Mouse (Mus musculus): ENCODE results near the gene Set. TPM values are rescaled to one million over a fixed set of nuclear protein-coding genes. Genes with fewer than 3 reads are reported as not detected.

Gene Set
- total and polyA plus RNA-seq, 2 experiments from 2014 or later = 149 to 334 TPM

DNA sequence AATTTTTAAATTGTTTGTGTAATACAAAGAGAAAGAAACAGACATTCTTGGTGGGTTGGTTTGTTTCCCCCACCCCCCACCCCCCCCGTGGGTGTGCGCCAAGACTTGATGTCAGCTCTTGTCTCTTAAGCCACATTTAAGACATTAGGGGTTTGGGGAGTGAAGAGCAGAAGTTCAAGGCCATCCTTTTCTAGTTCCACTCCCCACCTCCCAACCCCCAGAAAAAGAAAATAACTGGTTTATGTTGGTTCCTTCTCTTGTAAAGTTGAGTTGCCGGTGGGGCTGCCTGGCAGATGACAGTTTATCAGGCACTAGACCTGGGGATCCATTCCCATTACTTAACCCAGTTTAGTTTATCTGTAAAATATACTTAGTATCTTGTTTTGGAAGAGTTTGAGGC lies 7.1 kb downstream of the Set start:
- H3K9me3 ChIP-seq (ENCODE audit: low read length) = no peaks in the 10 kb centered on the region
- no peak overlapping the region for H3K9ac ChIP-seq (replicated peaks; ENCODE audit: low read length)
- no peaks in the 10 kb centered on the region for H3K27me3 ChIP-seq (ENCODE audit: insufficient read depth, low read length)
- no peak for DNase-seq (ENCODE audit: low spot score)
- ATAC-seq = no peak
- H3K27ac ChIP-seq = no peak overlapping the region
- peaks cover 3% of the 10 kb centered on the region; the same call in 1 of the 2 replicates for H3K4me1 ChIP-seq (ENCODE audit: insufficient read depth, low read length)
- WGBS = 35% methylated on average over 3 of the region's 3 CpGs
- no peak overlapping the region for H3K4me3 ChIP-seq (ENCODE audit: low read length)
- peaks cover 5% of the 10 kb centered on the region; the same call in 1 of the 2 replicates for H3K36me3 ChIP-seq (ENCODE audit: insufficient read depth, low read length)
- H3K4me2 ChIP-seq (ENCODE audit: low read depth, low read length) = 0 out of 2 replicates have a peak overlapping the region, but pooled peaks have one; percentile 85
- no peak for TF ChIP-seq CTCF (IDR thresholded peaks at IDR 0.05; ENCODE audit: low read depth)

GRCm38 (mm10) chr2:30066046-30066901 lies 9.1 kb downstream of the Set start:
- H3K4me3 ChIP-seq (ENCODE audit: low read length) = peak overlapping the region; percentile 100
- H3K9me3 ChIP-seq (ENCODE audit: low read length) = no peaks in the 10 kb centered on the region
- H3K4me2 ChIP-seq (ENCODE audit: low read depth, low read length) = peak overlapping the region; percentile 76
- under 1% methylated on average over 59 of the region's 101 CpGs for WGBS
- ATAC-seq (peak; percentile 96), DNase-seq (ENCODE audit: low spot score) (peak; percentile 98)
- peaks cover 3% of the 10 kb centered on the region; the same call in 1 of the 2 replicates for H3K4me1 ChIP-seq (ENCODE audit: insufficient read depth, low read length)
- no peaks in the 10 kb centered on the region for H3K27me3 ChIP-seq (ENCODE audit: insufficient read depth, low read length)
- H3K27ac ChIP-seq = peak overlapping the region; percentile 99
- peak overlapping the region; percentile 96 for H3K9ac ChIP-seq (replicated peaks; ENCODE audit: low read length)
- H3K36me3 ChIP-seq (ENCODE audit: insufficient read depth, low read length) = peaks cover 12% of the 10 kb centered on the region; the same call in 1 of the 2 replicates
- no peak for TF ChIP-seq CTCF (IDR thresholded peaks at IDR 0.05; ENCODE audit: low read depth)

DNA sequence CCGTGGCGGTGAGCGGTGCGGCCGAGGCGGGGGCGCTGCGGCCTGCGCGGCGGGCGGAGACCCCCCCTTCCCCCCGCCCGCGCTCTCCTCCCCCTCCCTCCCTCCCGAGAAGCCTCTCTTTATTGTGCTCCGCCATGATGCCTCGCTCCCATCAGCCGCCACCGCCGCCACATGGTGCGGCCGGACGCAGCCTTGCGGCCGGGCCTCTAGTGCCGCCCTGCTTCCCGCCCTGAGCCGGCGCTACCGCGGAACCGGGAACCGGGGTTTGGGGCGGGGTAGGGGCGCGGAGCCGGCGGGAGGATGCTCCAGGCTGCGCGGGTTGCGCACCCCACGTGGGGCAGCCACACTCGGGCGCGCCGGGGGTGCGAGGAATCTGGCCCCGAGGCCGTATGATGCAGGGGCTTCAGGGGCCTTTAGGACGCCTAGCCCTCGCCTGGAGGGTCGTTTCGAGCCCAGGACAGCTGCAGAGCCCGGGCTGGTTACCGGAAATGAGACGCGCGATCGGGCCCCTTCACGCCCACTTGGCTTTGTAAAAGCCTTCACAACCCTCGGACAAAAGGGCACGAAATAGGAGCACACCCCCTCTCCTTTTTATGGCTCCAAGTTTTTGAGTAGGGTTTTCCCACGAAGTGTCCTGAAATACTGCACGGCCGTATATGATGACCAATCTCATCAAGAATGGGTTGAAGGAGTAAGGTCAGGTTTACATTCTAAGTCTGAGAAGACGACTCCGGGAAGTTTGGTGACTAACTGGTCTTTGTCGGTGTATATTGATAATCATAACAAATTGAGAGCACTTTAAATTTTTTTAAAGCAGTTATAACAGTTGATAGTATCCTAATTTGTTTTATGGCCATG lies 10.1 kb downstream of the Set start:
- DNase-seq (ENCODE audit: low spot score) (peak; percentile 71), ATAC-seq (peak; percentile 39; the same call in 1 of the 2 replicates)
- peak overlapping the region; percentile 100 for H3K4me3 ChIP-seq (ENCODE audit: low read length)
- peak overlapping the region; percentile 96 for H3K9ac ChIP-seq (replicated peaks; ENCODE audit: low read length)
- H3K4me1 ChIP-seq (ENCODE audit: insufficient read depth, low read length) = peaks cover 3% of the 10 kb centered on the region; the same call in 1 of the 2 replicates
- H3K36me3 ChIP-seq (ENCODE audit: insufficient read depth, low read length) = peaks cover 12% of the 10 kb centered on the region; the same call in 1 of the 2 replicates
- H3K9me3 ChIP-seq (ENCODE audit: low read length) = no peaks in the 10 kb centered on the region
- peak overlapping the region; percentile 76 for H3K4me2 ChIP-seq (ENCODE audit: low read depth, low read length)
- no peaks in the 10 kb centered on the region for H3K27me3 ChIP-seq (ENCODE audit: insufficient read depth, low read length)
- under 1% methylated on average over 50 of the region's 69 CpGs for WGBS
- no peak for TF ChIP-seq CTCF (IDR thresholded peaks at IDR 0.05; ENCODE audit: low read depth)
- peak overlapping the region; percentile 99 for H3K27ac ChIP-seq

DNA sequence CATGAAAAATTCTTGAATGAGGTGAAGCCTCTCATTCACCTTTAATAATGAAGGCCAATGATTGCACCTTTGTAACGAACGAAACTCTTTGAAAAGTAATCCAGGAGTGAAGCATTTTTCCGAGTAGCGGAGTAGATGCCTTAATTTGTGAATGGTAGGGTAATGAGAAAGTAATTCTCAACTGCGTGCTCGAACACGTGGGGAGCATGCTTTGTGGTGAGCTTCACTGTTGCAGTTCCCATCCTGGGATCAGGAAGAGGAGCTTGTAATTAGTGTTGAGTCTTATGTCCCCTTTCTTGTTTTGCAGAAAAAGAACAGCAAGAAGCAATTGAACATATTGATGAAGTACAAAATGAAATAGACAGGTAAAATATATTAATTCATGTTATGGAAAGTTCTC lies 10.8 kb downstream of the Set start:
- peak overlapping the region; percentile 96; the same call in 1 of the 2 replicates for H3K9ac ChIP-seq (replicated peaks; ENCODE audit: low read length)
- H3K4me2 ChIP-seq (ENCODE audit: low read depth, low read length) = peak overlapping the region; percentile 76
- TF ChIP-seq CTCF (IDR thresholded peaks at IDR 0.05; ENCODE audit: low read depth) = no peak
- peak overlapping the region; percentile 100 for H3K4me3 ChIP-seq (ENCODE audit: low read length)
- H3K9me3 ChIP-seq (ENCODE audit: low read length) = no peaks in the 10 kb centered on the region
- peaks cover 18% of the 10 kb centered on the region; the same call in 1 of the 2 replicates for H3K36me3 ChIP-seq (ENCODE audit: insufficient read depth, low read length)
- H3K27me3 ChIP-seq (ENCODE audit: insufficient read depth, low read length) = no peaks in the 10 kb centered on the region
- no peak for ATAC-seq
- no peak overlapping the region for H3K27ac ChIP-seq
- no peak for DNase-seq (ENCODE audit: low spot score)
- 20% methylated on average over 7 of the region's 7 CpGs for WGBS
- H3K4me1 ChIP-seq (ENCODE audit: insufficient read depth, low read length) = peaks cover 3% of the 10 kb centered on the region; the same call in 1 of the 2 replicates

- Histone ChIP-seq H3K4me3 (ENCODE audit: low read length) (no peak overlapping the region), H3K9ac (replicated peaks; ENCODE audit: low read length) (no peak overlapping the region), H3K9me3 (ENCODE audit: low read length) (no peaks in the 10 kb centered on the region), H3K4me2 (ENCODE audit: low read depth, low read length) (no peak overlapping the region), H3K27me3 (ENCODE audit: insufficient read depth, low read length) (no peaks in the 10 kb centered on the region), H3K4me1 (ENCODE audit: insufficient read depth, low read length) (no peaks in the 10 kb centered on the region), H3K36me3 (ENCODE audit: insufficient read depth, low read length) (peaks cover 19% of the 10 kb centered on the region; the same call in 1 of the 2 replicates), H3K27ac (no peak overlapping the region)
- TF ChIP-seq CTCF (IDR thresholded peaks at IDR 0.05; ENCODE audit: low read depth) = no peak
- ATAC-seq (no peak), DNase-seq (ENCODE audit: low spot score) (no peak)
- WGBS = 77% methylated on average over 7 of the region's 7 CpGs
Observed at GRCm38 (mm10) chr2:30072875-30073274, 15.7 kb downstream of the Set start.

GRCm38 (mm10) chr2:30073285-30073684 lies 16.1 kb downstream of the Set start:
- no peak for TF ChIP-seq CTCF (IDR thresholded peaks at IDR 0.05; ENCODE audit: low read depth)
- Histone ChIP-seq H3K36me3 (ENCODE audit: insufficient read depth, low read length) (peaks cover 19% of the 10 kb centered on the region; the same call in 1 of the 2 replicates), H3K4me3 (ENCODE audit: low read length) (no peak overlapping the region), H3K4me1 (ENCODE audit: insufficient read depth, low read length) (no peaks in the 10 kb centered on the region), H3K27me3 (ENCODE audit: insufficient read depth, low read length) (no peaks in the 10 kb centered on the region), H3K4me2 (ENCODE audit: low read depth, low read length) (no peak overlapping the region), H3K9me3 (ENCODE audit: low read length) (no peaks in the 10 kb centered on the region), H3K9ac (replicated peaks; ENCODE audit: low read length) (no peak overlapping the region), H3K27ac (no peak overlapping the region)
- ATAC-seq = no peak
- 71% methylated on average over 3 of the region's 3 CpGs for WGBS
- DNase-seq (ENCODE audit: low spot score) = no peak

All from hindbrain, postnatal 0 days (tissue).